Mouse (Mus musculus) heart, adult 2 months (tissue): ENCODE measurements around the gene Ripor1. TPM values are rescaled to one million over a fixed set of nuclear protein-coding genes. Genes with fewer than 3 reads are reported as not detected.

Source experiments
- DNase-seq, 2 experiments: peaks; one replicate each; pipeline ENCODE4 v3.0.0; 2021
- H3K27ac ChIP-seq: fragments of 200-600 bp; 2 replicates; pipeline ENCODE4 v1.8.1; 2022
- H3K27me3 ChIP-seq: fragments of 200-500 bp; 2 replicates; pipeline ENCODE4 v1.6.1; 2012; ENCODE audit warnings: mild to moderate bottlenecking, low read length, inconsistent platforms, mixed read lengths; ENCODE audit not compliant: control insufficient read depth, insufficient read depth
- H3K36me3 ChIP-seq: fragments of 200-500 bp; 2 replicates; pipeline ENCODE4 v1.6.1; 2012; ENCODE audit warnings: low read length, inconsistent platforms; ENCODE audit not compliant: control insufficient read depth, insufficient read depth
- H3K4me1 ChIP-seq: fragments of 200-500 bp; 2 replicates; pipeline ENCODE4 v1.6.1; 2011; ENCODE audit warnings: low read length; ENCODE audit not compliant: control insufficient read depth, insufficient read depth
- H3K4me3 ChIP-seq: fragments of 200-600 bp; 2 replicates; pipeline ENCODE4 v1.8.1; 2022
- H3K79me2 ChIP-seq: fragments of 200-500 bp; replicated peaks from 2 replicates; pipeline ENCODE4 v1.6.1; 2012; ENCODE audit warnings: mild to moderate bottlenecking, inconsistent platforms, low read length, moderate library complexity, mixed read lengths; ENCODE audit not compliant: control insufficient read depth, insufficient read depth
- H3K9ac ChIP-seq: fragments of 200-500 bp; 2 replicates; pipeline ENCODE4 v1.6.1; 2012; ENCODE audit warnings: low read depth, mild to moderate bottlenecking, control low read depth, inconsistent platforms, low read length, mixed read lengths
- CTCF ChIP-seq: fragments of 200-600 bp; IDR thresholded peaks from 2 replicates; pipeline ENCODE4 v1.8.1; 2022; ENCODE audit warnings: antibody characterized with exemption, mild to moderate bottlenecking, moderate library complexity
- EP300 ChIP-seq: fragments of 200-500 bp; IDR thresholded peaks from 2 replicates; pipeline ENCODE4 v1.6.1; 2011; ENCODE audit warnings: low read depth, low read length, control low read depth; ENCODE audit not compliant: insufficient read depth
- POLR2A ChIP-seq: fragments of 200-500 bp; IDR thresholded peaks from 2 replicates; pipeline ENCODE4 v1.6.1; 2011; ENCODE audit warnings: mild to moderate bottlenecking, low read depth, low read length, control low read depth; ENCODE audit not compliant: insufficient read depth
- WGBS: fragments of 180-500 bp; shearing (Covaris S2); methylation state at CpG from one replicate; pipeline ENCODE4 v1.1.7; 2018; 5-methylcytosine and 5-hydroxymethylcytosine counted together
- intact Hi-C: fragments of 180-260 bp; cut with DNase I; formaldehyde crosslinking; loops from one replicate; pipeline ENCODE4 v1.15.1; 2025
- polyA plus RNA-seq: library from polyadenylated mRNA; depleted of rRNA; stranded (reverse); fragments of >200 nt; gene quantifications from 2 replicates; pipeline ENCODE4 v1.2.3, GENCODE M21; 2012
- total RNA-seq, 2 experiments: library from RNA; stranded (reverse); gene quantifications; 2 replicates each; pipeline ENCODE4 v1.2.3; 2021

The Ripor1 gene
- total and polyA plus RNA-seq, 3 experiments, result 39.2 to 51.6 (median 42.5) TPM

DNA sequence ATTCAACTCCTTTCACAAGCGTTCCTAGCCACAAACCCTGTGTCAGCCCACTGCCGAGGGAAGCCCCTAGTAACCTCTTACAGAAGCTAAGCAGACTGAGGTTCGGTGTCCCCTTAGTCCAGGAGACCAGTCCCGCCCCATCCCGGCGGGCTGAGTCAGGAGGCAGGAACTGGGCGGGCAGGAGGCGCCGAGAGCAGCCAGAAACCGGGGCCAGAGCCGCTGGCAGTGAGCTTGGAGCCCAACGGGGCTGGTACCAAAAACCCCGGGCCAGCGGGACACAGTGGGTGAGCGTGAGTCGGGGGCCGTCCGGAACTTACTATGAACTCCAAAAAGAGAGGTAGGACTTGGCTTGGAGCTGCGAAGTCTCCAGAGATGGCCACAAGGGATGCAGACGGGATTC is 8.0 kb downstream of the Ripor1 start:
- peaks cover 14% of the 10 kb centered on the region for H3K36me3 ChIP-seq
- H3K27ac ChIP-seq, result peak overlapping the region; percentile 89
- H3K9ac ChIP-seq, result peak overlapping the region; percentile 67
- intact Hi-C loops, result no loop called here
- H3K4me3 ChIP-seq, result peak overlapping the region; percentile 72
- WGBS, result 10% methylated on average over 20 of the region's 20 CpGs
- H3K27me3 ChIP-seq, result no peaks in the 10 kb centered on the region
- peaks cover 11% of the 10 kb centered on the region for H3K4me1 ChIP-seq
- DNase-seq, result peak; percentile 80 to 84
- peak; percentile 57; the same call in 1 of the 2 replicates for TF ChIP-seq POLR2A
- no peak for TF ChIP-seq CTCF
- TF ChIP-seq EP300, result no peak
- peaks cover 8% of the 10 kb centered on the region for H3K79me2 ChIP-seq

DNA sequence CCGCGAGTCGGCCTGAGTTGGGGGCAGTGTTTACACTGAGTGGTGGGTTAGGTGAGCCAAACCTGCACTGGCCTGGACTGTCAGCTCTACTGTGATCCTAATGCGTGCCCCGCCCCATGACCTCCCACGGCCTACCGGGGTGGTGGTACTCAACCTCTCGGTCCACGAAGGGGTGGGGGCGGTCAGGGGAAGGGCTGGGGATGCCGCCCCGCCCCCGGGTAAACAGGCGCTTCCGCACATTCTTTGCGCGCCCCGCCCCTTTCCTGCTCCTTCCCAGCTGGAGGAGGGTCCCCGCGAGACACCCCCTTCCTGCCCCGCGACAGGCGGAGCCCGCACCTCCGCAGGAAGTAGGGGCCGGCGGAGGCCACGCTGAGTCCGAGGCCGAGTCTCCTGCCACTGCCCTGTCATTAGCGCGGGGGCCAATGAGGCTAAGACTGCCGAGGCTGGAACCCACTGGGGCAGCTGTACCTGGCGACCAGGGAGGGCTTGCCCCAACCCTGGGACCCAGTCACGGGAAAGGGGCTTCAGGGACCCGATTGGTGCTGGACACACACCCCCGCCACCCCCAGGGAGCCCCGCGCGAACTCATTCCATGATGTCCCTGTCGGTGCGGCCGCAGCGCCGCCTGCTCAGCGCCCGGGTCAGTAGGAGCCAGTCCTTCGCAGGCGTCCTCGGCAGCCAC is 8.9 kb downstream of the Ripor1 start:
- Histone ChIP-seq H3K36me3 (peaks cover 14% of the 10 kb centered on the region), H3K27me3 (no peaks in the 10 kb centered on the region), H3K4me3 (peak overlapping the region; percentile 72), H3K9ac (peak overlapping the region; percentile 68), H3K79me2 (peaks cover 8% of the 10 kb centered on the region), H3K27ac (peak overlapping the region; percentile 89), H3K4me1 (peaks cover 10% of the 10 kb centered on the region)
- intact Hi-C loops, result loop anchor here (2.0 kb wide), 1 partner anchor 23 kb away; the partner anchor contains the start of genes Agrp and Ctcf
- 20% methylated on average over 50 of the region's 50 CpGs for WGBS
- peak; percentile 90 to 91 for DNase-seq
- peak; percentile 40; the same call in 1 of the 2 replicates for TF ChIP-seq POLR2A
- peak; percentile 48; the same call in 1 of the 2 replicates for TF ChIP-seq EP300
- TF ChIP-seq CTCF, result no peak

DNA sequence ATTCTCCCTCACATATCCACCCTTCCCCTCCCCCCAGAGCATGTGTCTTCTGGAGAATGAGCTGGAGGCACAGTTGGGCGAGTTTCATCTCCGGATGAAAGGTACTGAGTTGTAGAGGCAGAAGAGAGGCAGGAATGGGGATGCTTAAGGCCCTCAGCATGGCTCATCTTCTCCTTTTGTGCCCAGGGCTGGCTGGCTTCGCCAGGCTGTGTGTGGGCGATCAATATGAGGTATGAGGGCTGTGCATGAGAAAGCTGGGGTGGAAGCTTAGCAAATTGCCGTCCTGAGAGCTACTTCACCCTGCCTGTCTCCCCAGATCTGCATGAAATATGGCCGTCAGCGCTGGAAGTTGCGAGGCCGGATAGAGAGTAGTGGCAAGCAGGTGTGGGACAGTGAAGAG is 10.9 kb downstream of the Ripor1 start:
- 96% methylated on average over 9 of the region's 9 CpGs for WGBS
- intact Hi-C loops, result loop anchor here (2.0 kb wide), 1 partner anchor 21 kb away; the partner anchor contains the start of genes Agrp and Ctcf
- no peak overlapping the region for H3K27ac ChIP-seq
- peaks cover 5% of the 10 kb centered on the region; the same call in 1 of the 2 replicates for H3K79me2 ChIP-seq
- no peak overlapping the region for H3K4me3 ChIP-seq
- DNase-seq, result no peak
- peaks cover 5% of the 10 kb centered on the region for H3K4me1 ChIP-seq
- no peak overlapping the region for H3K9ac ChIP-seq
- peaks cover 14% of the 10 kb centered on the region for H3K36me3 ChIP-seq
- TF ChIP-seq CTCF (no peak), EP300 (no peak), POLR2A (no peak)
- no peaks in the 10 kb centered on the region for H3K27me3 ChIP-seq

DNA sequence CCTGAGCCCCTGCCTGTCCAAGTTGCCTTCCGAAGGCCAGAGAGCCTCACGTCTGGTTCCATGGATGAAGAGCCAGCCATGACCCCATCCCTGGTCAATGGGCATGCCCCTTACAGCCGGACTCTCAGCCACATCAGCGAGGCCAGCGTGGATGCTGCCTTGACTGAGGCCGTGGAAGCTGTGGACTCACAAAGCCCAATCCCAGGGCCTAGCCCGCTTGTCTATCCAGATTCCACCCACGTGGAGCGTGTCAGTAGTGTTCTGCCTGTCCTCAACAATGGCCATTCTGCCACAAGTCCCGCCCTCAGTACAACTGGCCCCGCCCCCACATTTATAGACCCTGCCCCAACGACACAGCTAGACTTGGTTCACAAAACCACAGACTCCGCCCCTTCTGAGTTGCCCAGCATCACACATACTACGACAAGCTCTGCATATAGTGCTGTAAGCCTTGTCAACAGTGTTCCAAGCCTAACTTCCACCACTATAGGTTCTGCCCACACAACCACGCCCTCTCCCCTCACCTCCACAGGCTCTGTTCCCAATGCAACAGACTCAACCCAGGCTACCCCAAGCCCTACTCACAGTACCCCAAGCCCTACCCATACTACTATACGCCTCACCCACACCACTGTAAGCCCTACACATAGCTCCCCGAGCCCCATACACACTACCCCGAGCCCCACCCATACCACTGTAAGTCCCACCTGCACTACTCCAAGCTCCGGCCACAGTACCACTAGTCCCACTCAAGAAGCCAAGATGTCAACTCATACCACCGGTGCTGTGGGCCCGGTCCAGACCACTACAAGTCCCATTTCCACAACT is 12.6 kb downstream of the Ripor1 start:
- DNase-seq, result peak in 1 of 2 experiments; percentile 24
- 85% methylated on average over 21 of the region's 21 CpGs for WGBS
- no peak; the same call in 1 of the 2 replicates for TF ChIP-seq POLR2A
- TF ChIP-seq EP300, result no peak
- no peak for TF ChIP-seq CTCF
- Histone ChIP-seq H3K4me3 (no peak overlapping the region), H3K36me3 (peaks cover 9% of the 10 kb centered on the region), H3K27me3 (no peaks in the 10 kb centered on the region), H3K27ac (no peak overlapping the region), H3K4me1 (peaks cover 5% of the 10 kb centered on the region; the same call in 1 of the 2 replicates), H3K79me2 (peaks cover 5% of the 10 kb centered on the region; the same call in 1 of the 2 replicates), H3K9ac (no peak overlapping the region)
- intact Hi-C loops, result no loop called here

DNA sequence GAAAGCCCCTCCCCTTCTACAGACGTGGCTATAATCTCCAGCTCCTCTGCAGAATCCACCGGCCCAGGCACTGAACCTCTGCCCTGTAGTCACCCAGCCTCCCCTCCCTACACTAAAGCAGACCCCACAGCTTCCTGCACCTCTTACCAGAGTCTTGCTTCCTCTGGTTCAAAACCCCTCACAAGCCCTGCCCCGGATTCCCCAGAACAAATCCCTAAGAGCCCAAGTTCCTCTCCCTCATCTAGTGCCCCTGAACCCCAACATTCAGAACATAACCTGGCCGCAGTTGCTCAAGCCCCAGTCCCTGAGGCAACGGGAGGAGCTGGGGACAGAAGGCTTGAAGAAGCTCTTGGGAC is 13.2 kb downstream of the Ripor1 start:
- H3K27ac ChIP-seq, result no peak overlapping the region
- no peaks in the 10 kb centered on the region for H3K27me3 ChIP-seq
- WGBS, result 85% methylated on average over 5 of the region's 5 CpGs
- H3K9ac ChIP-seq, result no peak overlapping the region
- H3K4me3 ChIP-seq, result no peak overlapping the region
- no peak for TF ChIP-seq CTCF
- no peak for TF ChIP-seq POLR2A
- TF ChIP-seq EP300, result no peak
- H3K4me1 ChIP-seq, result peaks cover 6% of the 10 kb centered on the region; the same call in 1 of the 2 replicates
- DNase-seq, result no peak
- H3K36me3 ChIP-seq, result peaks cover 9% of the 10 kb centered on the region
- intact Hi-C loops, result no loop called here
- peaks cover 5% of the 10 kb centered on the region; the same call in 1 of the 2 replicates for H3K79me2 ChIP-seq
